Comparison of ENCODE assay signal across 8 mouse cellular contexts in genomic region chr8:114133050-114133509, GRCm38 (mm10). TPM values are rescaled to one million over a fixed set of nuclear protein-coding genes. Genes with fewer than 3 reads are reported as not detected.
A peak's percentile ranks its signal among the peaks of the same experiment; 100 is the strongest.
DNase-seq lines count a peak whose midpoint lies in the region; ATAC-seq and TF ChIP-seq lines count a peak whose summit lies in the region.

No protein-coding gene starts in this region.

- peak; percentile 39; the same call in 1 of the 2 replicates for ATAC-seq in lung, embryonic 14.5 days (ENCODE audit: insufficient read depth)
- ATAC-seq in intestine, embryonic 16.5 days: peak; percentile 2
- peak; percentile 39; the same call in 1 of the 2 replicates for ATAC-seq in neural tube, embryonic 12.5 days (ENCODE audit: low FRiP score, low read depth)

- no peaks in the 10 kb centered on the region for H3K9me3 ChIP-seq in lung, embryonic 14.5 days (ENCODE audit: low read depth, low read length)
- H3K9me3 ChIP-seq in intestine, embryonic 16.5 days (ENCODE audit: control insufficient read depth, low read length): no peaks in the 10 kb centered on the region
- H3K9me3 ChIP-seq in neural tube, embryonic 12.5 days: no peaks in the 10 kb centered on the region

- peak overlapping the region; percentile 61 for H3K4me2 ChIP-seq in lung, embryonic 14.5 days
- peak overlapping the region; percentile 83 for H3K4me2 ChIP-seq in intestine, embryonic 16.5 days (ENCODE audit: low read depth, low read length)
- peak overlapping the region; percentile 67 for H3K4me2 ChIP-seq in neural tube, embryonic 12.5 days (replicated peaks)

- no peak overlapping the region for H3K27ac ChIP-seq in lung, embryonic 14.5 days (ENCODE audit: low read depth)
- no peak overlapping the region for H3K27ac ChIP-seq in intestine, embryonic 16.5 days (ENCODE audit: low read length)
- no peak overlapping the region for H3K27ac ChIP-seq in neural tube, embryonic 12.5 days

- WGBS in lung, embryonic 14.5 days: 25% methylated on average over 14 of the region's 14 CpGs
- 25% methylated on average over 14 of the region's 14 CpGs for WGBS in intestine, embryonic 16.5 days
- 34% methylated on average over 14 of the region's 14 CpGs for WGBS in neural tube, embryonic 12.5 days

- no peaks in the 10 kb centered on the region for H3K27me3 ChIP-seq in lung, embryonic 14.5 days (ENCODE audit: insufficient read depth, low read length)
- no peaks in the 10 kb centered on the region for H3K27me3 ChIP-seq in intestine, embryonic 16.5 days (replicated peaks; ENCODE audit: control insufficient read depth, insufficient read depth, low read length)
- H3K27me3 ChIP-seq in neural tube, embryonic 12.5 days (replicated peaks): no peaks in the 10 kb centered on the region

- no peaks in the 10 kb centered on the region for H3K36me3 ChIP-seq in lung, embryonic 14.5 days (ENCODE audit: insufficient read depth)
- H3K36me3 ChIP-seq in intestine, embryonic 16.5 days (ENCODE audit: control insufficient read depth, insufficient read depth, low read length): no peaks in the 10 kb centered on the region
- H3K36me3 ChIP-seq in neural tube, embryonic 12.5 days: no peaks in the 10 kb centered on the region

- DNase-seq in cerebellum, adult 9-11 months: peak; percentile 9
- no peak for DNase-seq in cerebellum, adult 8-10 months
- DNase-seq in lung, embryonic 14.5 days: no peak
- no peak for DNase-seq in lung, adult 18-20 months
- DNase-seq in thymus, postnatal 10 days (ENCODE audit: low spot score in 2 of 2): no peak
- no peak for DNase-seq in right cerebral cortex, postnatal 25 days

- H3K4me3 ChIP-seq in lung, embryonic 14.5 days (ENCODE audit: low read depth, low read length): peak overlapping the region; percentile 46
- peak overlapping the region; percentile 62 for H3K4me3 ChIP-seq in intestine, embryonic 16.5 days (ENCODE audit: low read length)
- peak overlapping the region; percentile 36 for H3K4me3 ChIP-seq in neural tube, embryonic 12.5 days

- no peaks in the 10 kb centered on the region for H3K4me1 ChIP-seq in lung, embryonic 14.5 days (ENCODE audit: insufficient read depth)
- H3K4me1 ChIP-seq in intestine, embryonic 16.5 days (ENCODE audit: control insufficient read depth, insufficient read depth, low read length): peaks cover 8% of the 10 kb centered on the region; the same call in 1 of the 2 replicates
- H3K4me1 ChIP-seq in neural tube, embryonic 12.5 days: peaks cover 9% of the 10 kb centered on the region

- H3K9ac ChIP-seq in lung, embryonic 14.5 days: no peak overlapping the region
- H3K9ac ChIP-seq in intestine, embryonic 16.5 days (ENCODE audit: low read depth, low read length): no peak overlapping the region
- no peak overlapping the region for H3K9ac ChIP-seq in neural tube, embryonic 12.5 days

- TF ChIP-seq CTCF in lung, embryonic 14.5 days (IDR thresholded peaks at IDR 0.05; ENCODE audit: low read depth): no peak

RNA-seq across cellular contexts. Expression of gene Nudt7, which starts 0.3 kb away (rescaled TPM):
- 13.6 and 17.0 TPM in 2 replicates for polyA plus RNA-seq in lung, embryonic 14.5 days (2014; fragmentation: Nextera tagmentation; extraction: Ambion mirVana)
- polyA plus RNA-seq in intestine, embryonic 16.5 days (2015; fragmentation: Nextera tagmentation; extraction: Ambion mirVana): 35.0 and 40.0 TPM in 2 replicates
- polyA plus RNA-seq in neural tube, embryonic 12.5 days (2016; fragmentation: Nextera tagmentation; extraction: Ambion mirVana): 8.0 and 9.9 TPM in 2 replicates
